Mouse (Mus musculus) intestine, postnatal 0 days (tissue): ENCODE measurements around the gene Cd96. TPM values are rescaled to one million over a fixed set of nuclear protein-coding genes. Genes with fewer than 3 reads are reported as not detected.

Source experiments
- ATAC-seq: fragments of 200-750 bp; cut with Nextera tagmentation; 2 replicates; pipeline ENCODE4 v1.8.0; 2017; ENCODE audit warnings: mild to moderate bottlenecking, moderate TSS enrichment, moderate library complexity
- H3K27ac ChIP-seq: fragments of 300-500 bp; sonication (generic); 2 replicates; pipeline ENCODE4 v1.5.1; 2014; ENCODE audit warnings: mild to moderate bottlenecking, low read depth, low read length, moderate library complexity
- H3K27me3 ChIP-seq: fragments of 300-500 bp; sonication (generic); replicated peaks from 2 replicates; pipeline ENCODE4 v1.6.1; 2014; ENCODE audit warnings: low read length, mixed read lengths; ENCODE audit not compliant: control insufficient read depth, insufficient read depth
- H3K36me3 ChIP-seq: fragments of 300-500 bp; sonication (generic); 2 replicates; pipeline ENCODE4 v1.6.1; 2014; ENCODE audit warnings: mild to moderate bottlenecking, moderate library complexity; ENCODE audit not compliant: control insufficient read depth, insufficient read depth
- H3K4me1 ChIP-seq: fragments of 300-500 bp; sonication (generic); replicated peaks from 2 replicates; pipeline ENCODE4 v1.6.1; 2014; ENCODE audit warnings: antibody characterized with exemption, low read length, mixed read lengths; ENCODE audit not compliant: control insufficient read depth, insufficient read depth
- H3K4me2 ChIP-seq: fragments of 300-500 bp; sonication (generic); replicated peaks from 2 replicates; pipeline ENCODE4 v1.6.1; 2014; ENCODE audit warnings: low read depth, mild to moderate bottlenecking, moderate library complexity
- H3K4me3 ChIP-seq: fragments of 300-500 bp; sonication (generic); 2 replicates; pipeline ENCODE4 v1.5.1; 2014; ENCODE audit warnings: low read depth, low read length
- H3K9ac ChIP-seq: fragments of 300-500 bp; sonication (generic); 2 replicates; pipeline ENCODE4 v1.6.1; 2014; ENCODE audit warnings: mild to moderate bottlenecking, low read depth, low read length
- H3K9me3 ChIP-seq: fragments of 300-500 bp; sonication (generic); 2 replicates; pipeline ENCODE4 v1.6.1; 2016; ENCODE audit warnings: mixed run types; ENCODE audit not compliant: control insufficient read depth
- CTCF ChIP-seq: sonication (generic); IDR thresholded peaks from 2 replicates; pipeline ENCODE4 v1.5.1; 2016; ENCODE audit warnings: low read depth, mild to moderate bottlenecking, control low read depth, antibody characterized with exemption, moderate library complexity
- WGBS: fragments of 180-500 bp; shearing (Covaris S2); extraction: QIAGEN DNeasy Blood & Tissue Kit; methylation state at CpG from one replicate; pipeline ENCODE4 v1.1.7; 2014; 5-methylcytosine and 5-hydroxymethylcytosine counted together
- polyA plus RNA-seq: library from polyadenylated mRNA; unstranded; fragments of >200 nt; fragmentation: Nextera tagmentation; extraction: Ambion mirVana; gene quantifications from 2 replicates; pipeline ENCODE4 v1.2.1, GENCODE M21; 2015

Cd96 gene
- polyA plus RNA-seq, 1 experiment from 2014 or later: 0.17 TPM

GRCm38 (mm10) chr16:46006261-46006660 lies 113.8 kb downstream of the Cd96 start:
- 90% methylated on average over 10 of the region's 10 CpGs for WGBS
- H3K4me1 ChIP-seq: no peaks in the 10 kb centered on the region
- H3K9me3 ChIP-seq: no peaks in the 10 kb centered on the region
- ATAC-seq: no peak
- H3K4me3 ChIP-seq: no peak overlapping the region
- no peak for TF ChIP-seq CTCF
- H3K27me3 ChIP-seq: no peaks in the 10 kb centered on the region
- no peak overlapping the region for H3K9ac ChIP-seq
- H3K4me2 ChIP-seq: no peak overlapping the region
- H3K27ac ChIP-seq: no peak overlapping the region
- 0 out of 2 replicates have a peak, but pooled peaks cover 3% of the 10 kb centered on the region for H3K36me3 ChIP-seq

GRCm38 (mm10) chr16:46001550-46002166 lies 118.4 kb downstream of the Cd96 start:
- no peak overlapping the region for H3K9ac ChIP-seq
- 85% methylated on average over 10 of the region's 10 CpGs for WGBS
- H3K27me3 ChIP-seq: no peaks in the 10 kb centered on the region
- 0 out of 2 replicates have a peak, but pooled peaks cover 3% of the 10 kb centered on the region for H3K36me3 ChIP-seq
- H3K27ac ChIP-seq: no peak overlapping the region
- no peaks in the 10 kb centered on the region for H3K9me3 ChIP-seq
- no peak for ATAC-seq
- no peak overlapping the region for H3K4me2 ChIP-seq
- no peak overlapping the region for H3K4me3 ChIP-seq
- H3K4me1 ChIP-seq: no peaks in the 10 kb centered on the region
- TF ChIP-seq CTCF: no peak

- no peak for ATAC-seq
- H3K4me3 ChIP-seq: no peak overlapping the region
- no peak overlapping the region for H3K9ac ChIP-seq
- H3K27me3 ChIP-seq: no peaks in the 10 kb centered on the region
- WGBS: 89% methylated on average over 3 of the region's 3 CpGs
- no peak overlapping the region for H3K27ac ChIP-seq
- 0 out of 2 replicates have a peak, but pooled peaks cover 3% of the 10 kb centered on the region for H3K36me3 ChIP-seq
- TF ChIP-seq CTCF: no peak
- H3K9me3 ChIP-seq: no peaks in the 10 kb centered on the region
- no peaks in the 10 kb centered on the region for H3K4me1 ChIP-seq
- H3K4me2 ChIP-seq: no peak overlapping the region
Measured at GRCm38 (mm10) chr16:46000976-46001375, 119.1 kb downstream of the Cd96 start.

- Histone ChIP-seq H3K27ac (no peak overlapping the region), H3K36me3 (no peaks in the 10 kb centered on the region), H3K9ac (no peak overlapping the region), H3K27me3 (no peaks in the 10 kb centered on the region), H3K4me2 (no peak overlapping the region), H3K9me3 (no peaks in the 10 kb centered on the region), H3K4me3 (no peak overlapping the region), H3K4me1 (no peaks in the 10 kb centered on the region)
- 74% methylated on average over 10 of the region's 10 CpGs for WGBS
- no peak for ATAC-seq
- no peak for TF ChIP-seq CTCF
Measured at GRCm38 (mm10) chr16:45999374-46000191, 120.5 kb downstream of the Cd96 start.

GRCm38 (mm10) chr16:45998231-45998630 lies 121.8 kb downstream of the Cd96 start:
- Histone ChIP-seq H3K36me3 (no peaks in the 10 kb centered on the region), H3K4me3 (no peak overlapping the region), H3K9ac (no peak overlapping the region), H3K9me3 (no peaks in the 10 kb centered on the region), H3K27me3 (no peaks in the 10 kb centered on the region), H3K27ac (no peak overlapping the region), H3K4me1 (no peaks in the 10 kb centered on the region), H3K4me2 (no peak overlapping the region)
- no peak for ATAC-seq
- TF ChIP-seq CTCF: no peak
- 78% methylated on average over 7 of the region's 7 CpGs for WGBS

GRCm38 (mm10) chr16:45990901-45991676 lies 129.0 kb downstream of the Cd96 start:
- H3K9me3 ChIP-seq: no peaks in the 10 kb centered on the region
- no peak overlapping the region for H3K9ac ChIP-seq
- no peak overlapping the region for H3K4me2 ChIP-seq
- no peak overlapping the region for H3K4me3 ChIP-seq
- WGBS: 49% methylated on average over 10 of the region's 10 CpGs
- ATAC-seq: no peak
- H3K27ac ChIP-seq: no peak overlapping the region
- no peaks in the 10 kb centered on the region for H3K27me3 ChIP-seq
- peak; percentile 62 for TF ChIP-seq CTCF
- H3K4me1 ChIP-seq: no peaks in the 10 kb centered on the region; the same call in 1 of the 2 replicates
- H3K36me3 ChIP-seq: no peaks in the 10 kb centered on the region
